Mouse (Mus musculus): ENCODE data around the gene Aldh3b2. TPM values are rescaled to one million over a fixed set of nuclear protein-coding genes. Genes with fewer than 3 reads are reported as not detected.

Gene Aldh3b2
- polyA plus RNA-seq, 1 experiment from 2014 or later: 5.8 TPM

DNA sequence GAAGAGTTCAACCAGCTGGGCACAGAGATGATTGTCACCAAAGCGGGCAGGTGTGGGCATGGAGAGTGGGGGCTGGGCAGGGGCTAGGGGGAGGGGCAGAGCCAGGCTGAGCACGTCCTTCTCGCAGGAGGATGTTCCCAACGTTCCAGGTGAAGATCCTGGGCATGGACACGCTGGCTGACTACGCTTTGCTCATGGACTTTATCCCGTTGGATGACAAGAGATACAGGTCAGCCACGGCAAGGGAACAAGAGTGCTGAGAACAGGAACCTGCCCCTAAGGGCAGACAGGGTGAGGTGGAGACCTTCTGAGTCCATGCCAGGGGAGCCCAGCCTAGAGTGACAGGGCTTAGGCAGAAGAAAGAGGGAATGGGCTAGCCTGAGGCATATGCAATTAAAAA, 24.6 kb downstream of the Aldh3b2 start:
- 70% methylated on average over 8 of the region's 8 CpGs for WGBS
- Histone ChIP-seq H3K9me3 (replicated peaks; ENCODE audit: low read length) (no peaks in the 10 kb centered on the region), H3K27me3 (ENCODE audit: insufficient read depth, low read length) (no peaks in the 10 kb centered on the region), H3K27ac (no peak overlapping the region), H3K4me3 (replicated peaks; ENCODE audit: low read depth, low read length) (no peak overlapping the region), H3K4me1 (replicated peaks; ENCODE audit: insufficient read depth, low read length) (peaks cover 14% of the 10 kb centered on the region), H3K9ac (ENCODE audit: low read depth, low read length) (no peak overlapping the region), H3K36me3 (ENCODE audit: insufficient read depth, low read length) (no peaks in the 10 kb centered on the region), H3K4me2 (ENCODE audit: low read length) (no peak overlapping the region)
- no peak for DNase-seq (ENCODE audit: low spot score)
- TF ChIP-seq CTCF (IDR thresholded peaks at IDR 0.05; ENCODE audit: low read depth): no peak
- no peak for ATAC-seq (replicated peaks; ENCODE audit: low FRiP score, low read depth)

DNA sequence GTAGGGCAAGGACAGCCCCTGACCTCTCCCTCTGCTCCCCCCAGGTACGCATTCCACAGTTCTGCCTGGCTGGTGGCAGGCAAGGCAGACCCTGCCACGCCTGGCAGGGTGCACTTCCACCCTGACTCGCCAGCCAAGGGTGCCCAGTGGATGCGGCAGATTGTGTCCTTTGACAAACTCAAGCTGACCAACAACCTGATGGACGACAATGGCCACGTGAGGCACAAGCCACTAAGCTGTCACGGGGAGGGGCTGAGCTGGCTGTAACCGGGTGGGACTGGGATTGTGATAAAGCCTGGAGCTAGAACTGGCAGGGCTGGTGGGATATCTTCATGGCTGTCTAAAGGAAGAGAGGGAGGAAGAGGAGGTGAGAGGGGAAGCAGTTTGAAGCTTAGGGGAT, 25.1 kb downstream of the Aldh3b2 start:
- ATAC-seq (replicated peaks; ENCODE audit: low FRiP score, low read depth) (no peak), DNase-seq (ENCODE audit: low spot score) (no peak)
- no peaks in the 10 kb centered on the region for H3K9me3 ChIP-seq (replicated peaks; ENCODE audit: low read length)
- H3K4me1 ChIP-seq (replicated peaks; ENCODE audit: insufficient read depth, low read length): peaks cover 14% of the 10 kb centered on the region
- no peak for TF ChIP-seq CTCF (IDR thresholded peaks at IDR 0.05; ENCODE audit: low read depth)
- no peaks in the 10 kb centered on the region for H3K27me3 ChIP-seq (ENCODE audit: insufficient read depth, low read length)
- H3K4me2 ChIP-seq (ENCODE audit: low read length): no peak overlapping the region
- no peak overlapping the region for H3K4me3 ChIP-seq (replicated peaks; ENCODE audit: low read depth, low read length)
- no peaks in the 10 kb centered on the region for H3K36me3 ChIP-seq (ENCODE audit: insufficient read depth, low read length)
- H3K27ac ChIP-seq: no peak overlapping the region
- H3K9ac ChIP-seq (ENCODE audit: low read depth, low read length): no peak overlapping the region
- 33% methylated on average over 8 of the region's 8 CpGs for WGBS

DNA sequence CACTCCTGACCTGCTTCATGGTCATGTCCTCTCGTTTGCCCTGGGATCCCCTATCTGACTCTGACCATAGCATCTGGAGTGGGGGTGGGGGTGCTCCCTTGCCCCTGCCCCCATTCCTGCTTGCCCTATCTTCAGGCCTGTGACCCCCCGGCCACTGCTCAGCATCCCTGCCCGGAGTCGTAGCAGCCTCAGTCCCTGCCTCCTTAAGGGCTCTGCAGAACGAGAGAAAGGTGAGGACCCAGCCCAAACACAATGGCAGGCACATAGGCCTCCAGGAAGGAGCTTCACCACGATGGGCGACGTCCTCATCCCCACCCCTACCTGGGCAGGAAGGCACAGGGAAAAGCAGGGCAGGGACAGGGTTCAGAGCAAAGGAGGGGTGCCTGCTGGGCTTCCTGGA, 26.2 kb downstream of the Aldh3b2 start:
- H3K4me2 ChIP-seq (ENCODE audit: low read length): no peak overlapping the region
- H3K4me3 ChIP-seq (replicated peaks; ENCODE audit: low read depth, low read length): no peak overlapping the region
- no peak overlapping the region for H3K9ac ChIP-seq (ENCODE audit: low read depth, low read length)
- no peaks in the 10 kb centered on the region for H3K27me3 ChIP-seq (ENCODE audit: insufficient read depth, low read length)
- DNase-seq (ENCODE audit: low spot score) (no peak), ATAC-seq (replicated peaks; ENCODE audit: low FRiP score, low read depth) (no peak)
- 67% methylated on average over 8 of the region's 8 CpGs for WGBS
- no peaks in the 10 kb centered on the region for H3K36me3 ChIP-seq (ENCODE audit: insufficient read depth, low read length)
- H3K9me3 ChIP-seq (replicated peaks; ENCODE audit: low read length): no peaks in the 10 kb centered on the region
- H3K27ac ChIP-seq: no peak overlapping the region
- no peak for TF ChIP-seq CTCF (IDR thresholded peaks at IDR 0.05; ENCODE audit: low read depth)
- peaks cover 14% of the 10 kb centered on the region for H3K4me1 ChIP-seq (replicated peaks; ENCODE audit: insufficient read depth, low read length)

DNA sequence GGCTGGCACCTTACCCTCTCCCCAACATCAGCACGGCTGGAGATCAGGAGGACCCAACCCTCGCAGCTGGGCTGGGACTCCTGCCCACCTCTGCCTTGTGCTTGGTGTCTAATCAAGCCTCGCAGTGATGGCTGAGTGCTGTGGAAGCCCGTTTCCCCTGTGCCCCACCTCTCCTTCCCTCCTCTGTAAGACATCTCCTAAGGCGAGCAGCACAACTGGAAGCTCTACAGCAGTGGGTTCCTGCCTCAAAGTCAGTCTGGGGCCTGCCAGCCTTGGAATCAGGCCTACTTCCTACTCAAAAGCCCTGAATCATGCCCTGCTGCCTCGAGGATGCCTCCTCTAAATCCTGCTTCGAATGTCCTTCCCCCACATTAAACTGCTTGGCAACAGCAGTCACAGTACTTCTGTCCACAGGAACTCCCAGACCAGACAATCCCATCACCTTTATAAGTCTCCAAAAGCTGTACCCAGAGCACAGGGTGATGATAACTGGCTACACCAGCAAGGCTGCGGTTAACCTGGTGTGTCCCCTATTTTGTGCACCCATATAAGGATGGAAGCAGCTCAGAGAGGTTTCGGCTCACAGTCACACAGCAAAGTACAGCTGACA, 27.1 kb downstream of the Aldh3b2 start:
- DNase-seq (ENCODE audit: low spot score) (no peak), ATAC-seq (replicated peaks; ENCODE audit: low FRiP score, low read depth) (no peak)
- Histone ChIP-seq H3K4me1 (replicated peaks; ENCODE audit: insufficient read depth, low read length) (peaks cover 14% of the 10 kb centered on the region), H3K27me3 (ENCODE audit: insufficient read depth, low read length) (no peaks in the 10 kb centered on the region), H3K36me3 (ENCODE audit: insufficient read depth, low read length) (no peaks in the 10 kb centered on the region), H3K9ac (ENCODE audit: low read depth, low read length) (0 out of 2 replicates have a peak overlapping the region, but pooled peaks have one; percentile 10), H3K4me2 (ENCODE audit: low read length) (peak overlapping the region; percentile 96), H3K9me3 (replicated peaks; ENCODE audit: low read length) (no peaks in the 10 kb centered on the region), H3K4me3 (replicated peaks; ENCODE audit: low read depth, low read length) (peak overlapping the region; percentile 62; the same call in 1 of the 2 replicates), H3K27ac (peak overlapping the region; percentile 96; the same call in 1 of the 2 replicates)
- TF ChIP-seq CTCF (IDR thresholded peaks at IDR 0.05; ENCODE audit: low read depth): no peak
- 79% methylated on average over 9 of the region's 9 CpGs for WGBS

DNA sequence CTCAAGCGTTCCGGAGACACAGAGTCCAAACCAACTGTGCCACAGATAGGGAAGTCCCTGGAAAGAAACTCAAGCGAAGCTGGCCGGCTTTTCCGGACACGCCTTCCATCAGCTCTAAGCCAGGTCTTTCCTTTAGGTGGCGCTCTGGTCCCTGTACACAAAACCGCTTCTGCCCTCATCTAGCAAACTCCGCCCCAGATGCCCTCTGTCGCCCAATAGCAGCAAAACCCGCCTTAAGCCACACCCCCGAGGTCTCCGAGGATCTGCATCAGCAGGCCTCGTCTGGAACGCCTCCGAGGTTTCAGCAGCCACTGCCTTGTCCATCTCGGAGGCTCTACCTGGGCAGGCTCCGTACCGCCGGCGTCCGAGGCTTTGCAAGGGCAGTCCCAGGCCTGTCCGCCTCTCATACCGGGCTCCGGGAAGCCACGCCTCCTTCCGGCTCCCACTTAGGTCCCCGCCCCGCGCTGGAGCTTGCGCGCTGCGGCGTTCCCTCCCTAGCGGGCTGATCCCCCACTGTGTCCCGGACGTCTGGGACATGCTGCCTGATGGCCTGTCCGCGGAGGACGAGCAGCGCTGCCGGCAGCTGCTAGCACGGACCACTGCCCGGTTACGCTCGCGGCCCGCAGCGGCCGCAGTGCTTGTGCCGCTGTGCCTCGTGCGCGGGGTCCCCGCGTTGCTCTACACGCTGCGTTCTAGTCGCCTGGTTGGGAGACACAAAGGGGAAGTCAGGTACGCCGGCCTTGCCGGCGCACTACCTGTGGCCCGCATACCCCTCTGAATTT, 28.2 kb downstream of the Aldh3b2 start, which contains the start of the genes Nudt8 and Gm49405:
Gene Nudt8 (plus strand): TSS at position 462 of the 782 bp plus-strand sequence.
Gene Gm49405 (plus strand): TSS at position 508 of the 782 bp plus-strand sequence.
- Histone ChIP-seq H3K27me3 (ENCODE audit: insufficient read depth, low read length) (no peaks in the 10 kb centered on the region), H3K9ac (ENCODE audit: low read depth, low read length) (peak within 1 kb of the TSS; percentile 80), H3K4me1 (replicated peaks; ENCODE audit: insufficient read depth, low read length) (peaks cover 14% of the 10 kb centered on the region), H3K27ac (peak within 1 kb of the TSS; percentile 96), H3K4me3 (replicated peaks; ENCODE audit: low read depth, low read length) (peak within 1 kb of the TSS; percentile 62), H3K36me3 (ENCODE audit: insufficient read depth, low read length) (no peaks in the 10 kb centered on the region), H3K9me3 (replicated peaks; ENCODE audit: low read length) (no peaks in the 10 kb centered on the region), H3K4me2 (ENCODE audit: low read length) (peak within 1 kb of the TSS; percentile 96)
- DNase-seq (ENCODE audit: low spot score): peak; percentile 99
- peak; percentile 87 for ATAC-seq (replicated peaks; ENCODE audit: low FRiP score, low read depth)
- peak; percentile 88 for TF ChIP-seq CTCF (IDR thresholded peaks at IDR 0.05; ENCODE audit: low read depth)
- under 1% methylated on average over 64 of the region's 64 CpGs for WGBS

DNA sequence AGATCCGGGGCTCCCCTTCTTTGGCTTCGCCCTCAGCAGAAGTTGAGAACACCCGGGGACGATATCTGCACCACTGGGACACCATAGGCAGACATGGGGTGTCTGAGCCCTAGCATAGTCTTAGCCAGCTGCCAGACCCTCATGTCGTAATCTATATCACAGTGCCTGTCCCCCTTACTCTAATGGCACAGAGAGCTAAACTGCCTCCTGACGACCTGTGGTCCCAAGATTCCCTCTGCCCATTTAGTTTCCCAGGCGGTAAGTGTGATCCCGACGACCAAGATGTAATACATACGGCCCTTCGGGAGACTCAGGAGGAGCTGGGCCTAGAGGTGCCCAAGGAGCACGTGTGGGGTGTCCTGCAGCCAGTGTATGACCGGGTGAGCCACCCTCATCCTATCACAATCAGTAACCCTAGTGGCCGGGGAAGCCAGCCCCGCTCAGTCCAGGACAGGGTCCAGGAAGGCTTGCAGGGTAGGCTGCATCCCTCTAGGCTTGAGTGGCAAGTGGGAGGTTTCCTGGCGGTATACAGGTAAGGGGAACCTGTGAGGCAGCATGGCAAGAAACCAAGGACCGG, 28.9 kb downstream of the Aldh3b2 start:
- WGBS: 12% methylated on average over 17 of the region's 17 CpGs
- Histone ChIP-seq H3K36me3 (ENCODE audit: insufficient read depth, low read length) (no peaks in the 10 kb centered on the region), H3K4me2 (ENCODE audit: low read length) (peak overlapping the region; percentile 96), H3K27me3 (ENCODE audit: insufficient read depth, low read length) (no peaks in the 10 kb centered on the region), H3K4me1 (replicated peaks; ENCODE audit: insufficient read depth, low read length) (peaks cover 14% of the 10 kb centered on the region), H3K27ac (peak overlapping the region; percentile 96), H3K9me3 (replicated peaks; ENCODE audit: low read length) (no peaks in the 10 kb centered on the region), H3K4me3 (replicated peaks; ENCODE audit: low read depth, low read length) (peak overlapping the region; percentile 62), H3K9ac (ENCODE audit: low read depth, low read length) (peak overlapping the region; percentile 80)
- ATAC-seq (replicated peaks; ENCODE audit: low FRiP score, low read depth) (0 out of 2 replicates have a peak, but pooled peaks have one; percentile 12), DNase-seq (ENCODE audit: low spot score) (no peak)
- no peak for TF ChIP-seq CTCF (IDR thresholded peaks at IDR 0.05; ENCODE audit: low read depth)
